Mouse (Mus musculus): ENCODE measurements at regions not wholly inside any gene's neighbourhood (a gene's known extent, or its start where the extent isn't known, plus 50 kb on each side); places are given as distances from the start of the nearest gene placed in this dataset.

DNA sequence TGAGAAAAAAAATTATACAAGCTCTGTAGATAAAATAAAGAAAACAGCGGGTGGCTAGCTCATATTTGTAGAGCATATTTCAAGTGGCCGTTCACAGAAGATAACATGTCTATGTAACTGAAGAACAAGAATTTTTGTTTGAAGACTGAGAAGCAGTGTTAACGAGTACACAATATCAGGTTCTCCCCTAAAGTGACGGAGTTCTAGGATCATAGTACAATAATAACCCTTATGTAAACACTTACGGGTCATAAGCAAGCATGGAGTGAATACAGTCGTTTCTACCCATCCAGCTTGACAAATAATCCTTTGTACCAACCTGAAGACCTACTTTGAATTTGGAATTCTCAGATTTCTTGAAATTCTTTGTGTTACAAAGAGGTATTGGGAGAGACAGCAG, 64.9 kb upstream of the Kcnj16 start:
- no peak for DNase-seq
